Comparison of ENCODE assay signal across 13 mouse cellular contexts in the genomic region with DNA sequence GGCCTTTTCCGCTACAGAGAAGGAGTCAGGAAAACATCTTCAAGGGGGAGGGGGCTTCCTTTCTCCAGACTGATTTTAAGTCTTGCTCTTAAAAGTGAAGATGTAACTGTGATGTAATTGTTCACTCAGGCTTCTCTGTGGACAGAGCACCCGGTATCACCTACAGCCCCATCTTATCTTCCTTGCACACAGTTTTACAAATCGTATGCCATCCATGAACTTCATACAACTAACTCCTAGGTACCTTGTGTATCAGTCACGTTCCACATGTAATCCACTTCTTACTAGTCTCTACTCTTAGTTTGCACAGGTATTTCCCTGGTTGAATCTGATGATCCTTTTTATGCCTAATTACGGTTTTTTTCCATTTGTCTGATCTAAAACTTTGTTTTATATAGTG.
"Had no signal": no experiment of that assay in that cellular context is flagged by ENCODE, and none has a peak within 500 bp of the region (broad histone marks: within the 10 kb centered on the region; RNA-seq: fewer than 3 reads in every experiment).

No protein-coding gene starts in this region.

- H3K27ac ChIP-seq: kidney, embryonic 15.5 days; limb, embryonic 15.5 days; midbrain, embryonic 12.5 days; neural tube, embryonic 13.5 days had no signal

- H3K4me1 ChIP-seq: limb, embryonic 15.5 days had no signal

- ATAC-seq: midbrain, embryonic 16.5 days had no signal

- H3K27me3 ChIP-seq: kidney, embryonic 15.5 days; limb, embryonic 15.5 days; megakaryocyte, embryonic 14.5 days; midbrain, embryonic 12.5 days; neural tube, embryonic 13.5 days had no signal

- H3K9me3 ChIP-seq: kidney, embryonic 15.5 days; limb, embryonic 15.5 days; megakaryocyte, embryonic 14.5 days; midbrain, embryonic 12.5 days; neural tube, embryonic 13.5 days had no signal

- H3K4me2 ChIP-seq: kidney, embryonic 15.5 days; limb, embryonic 15.5 days; lung, embryonic 14.5 days; midbrain, embryonic 12.5 days; neural tube, embryonic 13.5 days had no signal

- H3K36me3 ChIP-seq: kidney, embryonic 15.5 days; limb, embryonic 15.5 days; midbrain, embryonic 12.5 days; neural tube, embryonic 13.5 days had no signal

- H3K9ac ChIP-seq: kidney, embryonic 15.5 days; limb, embryonic 15.5 days; lung, embryonic 14.5 days; midbrain, embryonic 12.5 days; neural tube, embryonic 13.5 days had no signal

- DNase-seq: kidney, adult 18-20 months; kidney, postnatal 14 days; lung, embryonic 14.5 days; lung, postnatal 10 days; lung, postnatal 4 days; right cerebral cortex, postnatal 14 days; thymus, postnatal 4 days had no signal

- H3K4me3 ChIP-seq: kidney, embryonic 15.5 days; limb, embryonic 15.5 days; megakaryocyte, embryonic 14.5 days; midbrain, embryonic 12.5 days; neural tube, embryonic 13.5 days had no signal
